Mouse (Mus musculus) gastrocnemius, adult 18-20 months (tissue): ENCODE results near the gene Ttyh1. TPM values are rescaled to one million over a fixed set of nuclear protein-coding genes. Genes with fewer than 3 reads are reported as not detected.
A peak's percentile ranks its signal among the peaks of the same experiment; 100 is the strongest.

Experiments used
- DNase-seq: peaks from one replicate; pipeline ENCODE4 v3.0.0; 2021; ENCODE audit warnings: low spot score
- long read RNA-seq, 2 experiments: library from polyadenylated mRNA; stranded (forward); transcript quantifications; one replicate each; pipeline ENCODE4 v2.0.0; 2021
- total RNA-seq, 2 experiments: library from RNA; stranded (reverse); gene quantifications; 2 replicates each; pipeline ENCODE4 v1.2.3; 2021

Ttyh1 gene
- total RNA-seq: 1 to 10 TPM in 1 of 2 experiments, under 1 TPM in 1; 0.81 to 1.6 TPM
- long read RNA-seq, experiment 1, partial matches to known transcripts: 1 of 1 reads
- long read RNA-seq, experiment 1, other reads (novel, unspliced or antisense): 0 of 1 reads
- long read RNA-seq, experiment 2, partial matches to known transcripts: 2 of 2 reads
- long read RNA-seq, experiment 2, other reads (novel, unspliced or antisense): 0 of 2 reads

DNA sequence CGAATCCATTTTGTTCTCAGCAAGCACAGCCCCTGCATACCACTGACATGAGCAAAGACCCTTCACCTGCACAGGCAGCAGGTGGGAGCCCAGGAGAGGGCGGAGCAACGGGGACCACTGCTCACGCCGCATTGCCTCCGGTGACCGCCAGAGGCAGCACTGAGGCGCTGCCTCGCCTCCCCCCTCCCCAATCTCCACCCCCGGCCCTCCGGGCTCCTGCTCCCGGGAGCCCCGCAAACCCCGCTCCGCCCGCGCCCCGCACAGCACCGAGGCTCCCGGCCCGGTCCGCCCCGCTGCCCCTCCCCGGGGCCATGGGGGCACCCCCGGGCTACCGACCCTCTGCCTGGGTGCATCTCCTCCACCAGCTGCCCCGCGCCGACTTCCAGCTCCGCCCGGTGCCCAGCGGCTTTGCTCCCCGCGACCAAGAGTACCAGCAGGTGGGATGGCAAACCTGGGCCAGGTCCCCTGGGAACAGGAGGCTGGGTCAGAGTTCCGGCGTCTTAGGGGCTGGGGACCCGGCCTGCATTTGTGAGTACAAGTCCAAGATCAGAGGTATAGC lies at the start of gene Ttyh1:
Gene Ttyh1 (plus strand): TSS at position 65 of the 559 bp plus-strand sequence.
- no peak for DNase-seq

DNA sequence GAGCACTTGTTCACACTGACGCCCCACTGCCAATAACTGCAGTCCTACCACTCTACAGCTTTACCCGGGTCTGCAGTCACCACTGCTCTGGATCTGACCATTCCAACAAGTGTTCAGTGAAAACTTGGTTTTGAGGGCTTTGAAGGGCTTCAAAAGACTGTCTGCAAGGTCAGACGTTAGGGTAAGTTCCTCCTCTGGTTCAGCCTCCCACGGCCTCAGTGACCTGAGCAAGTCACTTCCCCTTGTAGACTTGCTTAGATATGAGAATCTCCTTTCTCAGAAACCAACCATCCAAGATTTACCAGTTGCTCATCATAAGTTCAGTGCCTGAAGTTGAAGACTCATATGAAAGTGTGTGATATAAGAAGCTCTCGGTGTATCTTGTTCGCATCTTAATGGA lies 48.1 kb upstream of the Ttyh1 start:
- DNase-seq: no peak

GRCm38 (mm10) chr7:4073144-4073543 lies 46.1 kb upstream of the Ttyh1 start:
- DNase-seq: no peak

- DNase-seq: no peak
These were observed 39.7 kb upstream of the Ttyh1 start for GRCm38 (mm10) chr7:4079511-4079910.

- DNase-seq: no peak
These were observed 38.7 kb upstream of the Ttyh1 start for GRCm38 (mm10) chr7:4080552-4080951.

- no peak for DNase-seq
These were observed 37.5 kb upstream of the Ttyh1 start for GRCm38 (mm10) chr7:4081706-4082105.

GRCm38 (mm10) chr7:4082804-4083203 lies 36.4 kb upstream of the Ttyh1 start:
- no peak for DNase-seq

- no peak for DNase-seq
These were observed 35.0 kb upstream of the Ttyh1 start for GRCm38 (mm10) chr7:4084161-4084560.

GRCm38 (mm10) chr7:4085562-4085961 lies 33.6 kb upstream of the Ttyh1 start:
- no peak for DNase-seq

GRCm38 (mm10) chr7:4087238-4087895 lies 31.8 kb upstream of the Ttyh1 start:
- no peak for DNase-seq

- no peak for DNase-seq
These were observed 31.2 kb upstream of the Ttyh1 start for GRCm38 (mm10) chr7:4087896-4088480.

- no peak for DNase-seq
These were observed 30.5 kb upstream of the Ttyh1 start for GRCm38 (mm10) chr7:4088679-4089078.

DNA sequence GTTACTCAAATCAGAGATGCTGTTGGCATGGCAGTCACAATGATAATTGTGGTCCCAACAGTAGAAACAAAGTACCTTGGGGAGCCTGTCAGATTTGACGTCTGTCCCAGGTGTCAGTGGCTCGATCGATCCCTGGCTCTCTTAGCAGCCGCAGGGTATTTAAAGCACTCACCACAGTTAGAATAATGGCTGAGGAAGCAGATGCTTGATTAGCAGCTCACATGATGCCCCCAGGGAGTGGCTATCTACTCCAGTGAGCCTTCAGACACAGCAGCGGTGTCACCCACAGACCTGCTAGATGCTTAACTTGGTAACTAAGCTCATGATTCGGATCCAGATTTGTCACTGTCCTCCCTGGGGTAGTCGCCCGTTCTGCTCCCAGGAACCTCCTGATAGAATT lies 28.0 kb upstream of the Ttyh1 start:
- DNase-seq: no peak

- no peak for DNase-seq
These were observed 20.9 kb upstream of the Ttyh1 start for GRCm38 (mm10) chr7:4098301-4098700.

DNA sequence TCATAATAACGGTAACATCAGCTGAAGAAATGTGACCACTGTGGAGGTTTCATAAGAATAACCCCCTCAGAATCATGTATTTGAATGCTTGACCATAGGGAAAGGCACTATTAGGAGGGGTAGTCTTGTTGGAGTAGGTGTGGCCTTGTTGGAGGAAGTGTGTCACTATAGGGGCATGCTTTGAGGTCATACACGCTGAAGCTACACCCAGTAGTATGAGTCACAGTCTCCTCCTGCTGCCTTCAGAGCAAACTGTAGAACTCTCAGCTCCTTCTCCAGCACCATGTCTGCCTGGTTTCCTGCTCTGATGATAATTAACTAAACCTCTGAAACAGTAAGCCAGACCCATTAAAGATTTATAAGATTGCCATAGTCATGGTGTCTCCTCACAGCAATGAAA lies 20.4 kb upstream of the Ttyh1 start:
- no peak for DNase-seq

DNA sequence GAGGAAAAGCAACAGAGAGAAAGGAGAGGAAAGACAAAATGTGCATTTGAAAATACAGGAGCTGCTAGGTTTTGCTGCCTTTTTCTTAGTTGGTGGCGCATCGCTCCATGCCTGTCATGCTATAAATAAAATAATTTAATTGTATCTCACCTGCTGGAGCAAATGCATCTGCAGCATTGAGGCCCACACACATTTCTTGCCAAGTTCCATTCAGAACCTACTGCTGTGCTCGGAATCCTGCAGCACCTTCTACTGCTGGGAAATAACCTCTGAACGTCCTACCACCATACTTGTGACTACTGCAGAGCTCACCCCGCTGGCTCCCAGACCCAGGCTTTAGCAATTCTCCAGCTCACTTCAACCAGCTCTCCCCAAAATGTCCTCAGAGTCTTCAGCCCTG lies 18.1 kb upstream of the Ttyh1 start:
- DNase-seq: no peak

- DNase-seq: peak; percentile 22
These were observed 15.8 kb upstream of the Ttyh1 start for GRCm38 (mm10) chr7:4103411-4103810.

GRCm38 (mm10) chr7:4111766-4112165 lies 7.4 kb upstream of the Ttyh1 start:
- DNase-seq: peak; percentile 15

GRCm38 (mm10) chr7:4117050-4117814 lies 2.0 kb upstream of the Ttyh1 start:
- no peak for DNase-seq

- no peak for DNase-seq
These were observed 1.0 kb downstream of the Ttyh1 start for GRCm38 (mm10) chr7:4119976-4120921.
